Comparison of ENCODE assay signal across 12 mouse cellular contexts in genomic region chr10:21997550-21998204, GRCm38 (mm10).
DNase-seq lines count a peak whose midpoint lies in the region; ATAC-seq and TF ChIP-seq lines count a peak whose summit lies in the region.
"Had no signal": no experiment of that assay in that cellular context is flagged by ENCODE, and none has a peak within 500 bp of the region (broad histone marks: within the 10 kb centered on the region; RNA-seq: fewer than 3 reads in every experiment).

No protein-coding gene starts in this region.

- no peak for TF ChIP-seq CTCF in left cerebral cortex, adult 2 months (IDR thresholded peaks at IDR 0.05)
- TF ChIP-seq CTCF in cortical plate, adult 2 months (IDR thresholded peaks at IDR 0.05; ENCODE audit: extremely low read depth, insufficient read depth, low read length) = no peak

- peak overlapping the region; percentile 64 for H3K4me3 ChIP-seq in left cerebral cortex, adult 2 months
- H3K4me3 ChIP-seq in cortical plate, adult 2 months (ENCODE audit: insufficient read depth, low read length) = peak overlapping the region; percentile 82
- 0 out of 2 replicates have a peak overlapping the region, but pooled peaks have one; percentile 3 for H3K4me3 ChIP-seq in limb, embryonic 13.5 days
- H3K4me3 ChIP-seq: liver, embryonic 15.5 days; neural tube, embryonic 13.5 days had no signal

- no peak for TF ChIP-seq POLR2A in cortical plate, adult 2 months (IDR thresholded peaks at IDR 0.05; ENCODE audit: extremely low read depth, insufficient read depth, low read length)

- H3K36me3 ChIP-seq in limb, embryonic 13.5 days = peaks cover 30% of the 10 kb centered on the region

- peak overlapping the region; percentile 60 for H3K4me2 ChIP-seq in limb, embryonic 13.5 days (replicated peaks)
- H3K4me2 ChIP-seq: liver, embryonic 15.5 days had no signal

- DNase-seq in cerebellum, adult 9-10 months = peak; percentile 19
- no peak for DNase-seq in cerebellum, adult 11-12 months
- no peak for DNase-seq in left cerebral cortex, adult 2 months (ENCODE audit: extremely low spot score in 1 of 2, low spot score in 2 of 2)
- no peak for DNase-seq in left cerebral cortex, adult 11 months (ENCODE audit: low spot score)
- no peak for DNase-seq in neural tube, embryonic 10.5 days (ENCODE audit: extremely low spot score, low spot score)
- no peak for DNase-seq in thymus, postnatal 0 days (ENCODE audit: low spot score)

- intact Hi-C loops in left cerebral cortex, adult 2 months (cut with DNase I) = loop anchor here (5.0 kb wide), 1 partner anchor 470 kb away; no protein-coding TSS in a partner anchor

- no peaks in the 10 kb centered on the region for H3K27me3 ChIP-seq in limb, embryonic 13.5 days
- H3K27me3 ChIP-seq: embryonic facial prominence, embryonic 12.5 days had no signal

- H3K27ac ChIP-seq in left cerebral cortex, adult 2 months = peak overlapping the region; percentile 48
- H3K27ac ChIP-seq in cortical plate, adult 2 months (ENCODE audit: insufficient read depth, low read length) = no peak overlapping the region
- no peak overlapping the region for H3K27ac ChIP-seq in limb, embryonic 13.5 days
- H3K27ac ChIP-seq: embryonic facial prominence, embryonic 12.5 days; liver, embryonic 15.5 days; neural tube, embryonic 13.5 days had no signal

- H3K9ac ChIP-seq in limb, embryonic 13.5 days = no peak overlapping the region; the same call in 1 of the 2 replicates
- H3K9ac ChIP-seq: embryonic facial prominence, embryonic 12.5 days; liver, embryonic 15.5 days; neural tube, embryonic 13.5 days had no signal

- no peaks in the 10 kb centered on the region for H3K9me3 ChIP-seq in limb, embryonic 13.5 days
- H3K9me3 ChIP-seq: embryonic facial prominence, embryonic 12.5 days; liver, embryonic 15.5 days; neural tube, embryonic 13.5 days had no signal

- peaks cover 2% of the 10 kb centered on the region for H3K4me1 ChIP-seq in cortical plate, adult 2 months (ENCODE audit: control insufficient read depth, insufficient read depth, low read length)
- H3K4me1 ChIP-seq in limb, embryonic 13.5 days = peaks cover 32% of the 10 kb centered on the region

- 88% methylated on average over 12 of the region's 12 CpGs for WGBS in limb, embryonic 13.5 days

- no peak for ATAC-seq in limb, embryonic 13.5 days (ENCODE audit: low FRiP score, low read depth)
- ATAC-seq: CD4-positive, CD25-positive, alpha-beta regulatory T cell, adult 4 months had no signal

Comparison
In these comparisons a context has a peak if more than half of its experiments do, and no peak if none do; other contexts are left out.
1. H3K4me3 ChIP-seq: peak in every context shown above with its lines; median percentile 82 in cortical plate, adult 2 months; 64 in left cerebral cortex, adult 2 months; 3 in limb, embryonic 13.5 days.